Mouse (Mus musculus) Patski (cell line): ENCODE measurements around the gene Sdk2. TPM values are rescaled to one million over a fixed set of nuclear protein-coding genes. Genes with fewer than 3 reads are reported as not detected.

Experiments used
- ATAC-seq: fragments of 100-300 bp; one replicate; pipeline ENCODE4 v1.8.0; 2021
- CTCF ChIA-PET: fragments of 350-600 bp; sonication (Branson Sonifier 250); formaldehyde crosslinking; loops from one replicate; lab custom pipeline; 2022; ENCODE audit warnings: inconsistent platforms; lab: Charles Lee
- POLR2A ChIA-PET: fragments of 350-600 bp; sonication (Branson Sonifier 250); formaldehyde crosslinking; loops from one replicate; lab custom pipeline; 2022; ENCODE audit warnings: antibody characterized with exemption, inconsistent platforms; lab: Charles Lee
- DNase-seq: peaks from one replicate; pipeline ENCODE4 v3.0.0-alpha.2; 2011; ENCODE audit warnings: low read depth, low spot score
- H3K27me3 ChIP-seq: fragments of 371-371 bp; one replicate; pipeline ENCODE4 v1.5.1; 2021
- CTCF ChIP-seq: fragments of 100-300 bp; IDR thresholded peaks from one replicate; pipeline ENCODE4 v1.5.1; 2021
- in situ Hi-C: fragments of 300-500 bp; cut with MboI; formaldehyde crosslinking; loops from 3 replicates; pipeline ENCODE4 v1.11.1; 2018; ENCODE audit warnings: low pct_unique_long_range_greater_than_20kb, mixed read lengths
- polyA plus RNA-seq: library from polyadenylated mRNA; unstranded; gene quantifications from one replicate; pipeline ENCODE4 v1.2.3, GENCODE M21; 2021

Gene Sdk2
- polyA plus RNA-seq, 1 experiment from 2014 or later, result not detected

- TF ChIP-seq CTCF, result no peak
- CTCF ChIA-PET, result no interaction called here
- H3K27me3 ChIP-seq, result no peaks in the 10 kb centered on the region
- no peak for ATAC-seq
- in situ Hi-C loops, result no loop called here
- no peak for DNase-seq
- POLR2A ChIA-PET, result no interaction called here
These were observed 311.0 kb downstream of the Sdk2 start for GRCm38 (mm10) chr11:113755878-113756277.

- CTCF ChIA-PET, result no interaction called here
- POLR2A ChIA-PET, result no interaction called here
- no peaks in the 10 kb centered on the region for H3K27me3 ChIP-seq
- no peak for ATAC-seq
- no peak for DNase-seq
- no peak for TF ChIP-seq CTCF
- in situ Hi-C loops, result no loop called here
These were observed 312.0 kb downstream of the Sdk2 start for GRCm38 (mm10) chr11:113754845-113755244.

GRCm38 (mm10) chr11:113752685-113753430 is 314.0 kb downstream of the Sdk2 start:
- in situ Hi-C loops, result no loop called here
- CTCF ChIA-PET, result no interaction called here
- ATAC-seq (no peak), DNase-seq (no peak)
- H3K27me3 ChIP-seq, result no peaks in the 10 kb centered on the region
- POLR2A ChIA-PET, result interaction anchor here (0.6 to 1.5 kb wide), 2 partner anchors 20 to 23 kb away, joined by 3 read pairs; no protein-coding TSS in a partner anchor
- no peak for TF ChIP-seq CTCF

- ChIA-PET POLR2A (interaction anchor here (1.5 kb wide), 1 partner anchor 23 kb away, joined by 3 read pairs; no protein-coding TSS in a partner anchor), CTCF (interaction anchor here (0.9 to 1.0 kb wide), 2 partner anchors 9 to 59 kb away, joined by 3 to 4 read pairs; no protein-coding TSS in a partner anchor)
- TF ChIP-seq CTCF, result no peak
- DNase-seq, result no peak
- peak; percentile 0 for ATAC-seq
- in situ Hi-C loops, result no loop called here
- H3K27me3 ChIP-seq, result no peaks in the 10 kb centered on the region
These were observed 314.6 kb downstream of the Sdk2 start for GRCm38 (mm10) chr11:113752158-113752661.

GRCm38 (mm10) chr11:113751484-113752084 is 315.3 kb downstream of the Sdk2 start, which contains the start of gene Cdc42ep4:
Cdc42ep4 (minus strand) TSS chr11:113751881.
- in situ Hi-C loops, result no loop called here
- DNase-seq (no peak), ATAC-seq (peak; percentile 90)
- POLR2A ChIA-PET, result interaction anchor here (0.6 to 1.5 kb wide), 3 partner anchors 22 to 59 kb away, joined by 3 to 5 read pairs (median 3); no protein-coding TSS in a partner anchor
- H3K27me3 ChIP-seq, result no peaks in the 10 kb centered on the region
- no peak for TF ChIP-seq CTCF
- CTCF ChIA-PET, result interaction anchor here (0.9 to 1.0 kb wide), 2 partner anchors 8 to 59 kb away, joined by 3 to 4 read pairs; no protein-coding TSS in a partner anchor

GRCm38 (mm10) chr11:113750571-113751483 is 316.0 kb downstream of the Sdk2 start:
- POLR2A ChIA-PET, result interaction anchor here (0.6 to 2.3 kb wide), 6 partner anchors 20 to 60 kb away, joined by 3 to 9 read pairs (median 4); partner anchors contain the start of gene Cpsf4l
- DNase-seq (no peak), ATAC-seq (peak; percentile 48)
- H3K27me3 ChIP-seq, result no peaks in the 10 kb centered on the region
- TF ChIP-seq CTCF, result no peak
- CTCF ChIA-PET, result interaction anchor here (0.7 to 3.1 kb wide), 5 partner anchors 17 to 60 kb away, joined by 3 to 14 read pairs (median 3); no protein-coding TSS in a partner anchor
- in situ Hi-C loops, result no loop called here

GRCm38 (mm10) chr11:113749749-113750351 is 317.0 kb downstream of the Sdk2 start:
- DNase-seq, result no peak
- ChIA-PET POLR2A (interaction anchor here (0.6 to 2.3 kb wide), 4 partner anchors 8 to 40 kb away, joined by 3 to 9 read pairs (median 4); partner anchors contain the start of gene Cpsf4l), CTCF (interaction anchor here (0.7 to 3.1 kb wide), 6 partner anchors 17 to 61 kb away, joined by 3 to 14 read pairs (median 3); no protein-coding TSS in a partner anchor)
- H3K27me3 ChIP-seq, result no peaks in the 10 kb centered on the region
- TF ChIP-seq CTCF, result no peak
- no peak for ATAC-seq
- in situ Hi-C loops, result no loop called here

GRCm38 (mm10) chr11:113748797-113749521 is 317.9 kb downstream of the Sdk2 start:
- no peak for DNase-seq
- CTCF ChIA-PET, result interaction anchor here (1.1 to 3.1 kb wide), 2 partner anchors 17 to 62 kb away, joined by 3 to 14 read pairs; no protein-coding TSS in a partner anchor
- in situ Hi-C loops, result no loop called here
- no peak for TF ChIP-seq CTCF
- H3K27me3 ChIP-seq, result no peaks in the 10 kb centered on the region
- ATAC-seq, result no peak
- POLR2A ChIA-PET, result interaction anchor here (0.6 to 2.3 kb wide), 2 partner anchors 9 to 40 kb away, joined by 4 to 9 read pairs; partner anchors contain the start of gene Cpsf4l
